ENCODE assay signal across 8 mouse cellular contexts in genomic region chr2:85246506-85247082, GRCm38 (mm10). TPM values are rescaled to one million over a fixed set of nuclear protein-coding genes. Genes with fewer than 3 reads are reported as not detected.
DNase-seq lines count a peak whose midpoint lies in the region; ATAC-seq and TF ChIP-seq lines count a peak whose summit lies in the region.

No protein-coding gene starts in this region.

- H3K27me3 ChIP-seq in MEL (ENCODE audit: control insufficient read depth in 1 of 2, insufficient read depth in 2 of 2, low read length in 2 of 2) = peaks cover 0 to under 1% of the 10 kb centered on the region in 2 experiments; a peak in 1 of 4 replicates
- H3K27me3 ChIP-seq in hindbrain, embryonic 12.5 days = no peaks in the 10 kb centered on the region

- peak; percentile 84 for TF ChIP-seq RAD21 in MEL (IDR thresholded peaks at IDR 0.05; ENCODE audit: low read depth, low read length)

- no peak for TF ChIP-seq EP300 in MEL (IDR thresholded peaks at IDR 0.05; ENCODE audit: low read depth in 1 of 2, low read length in 2 of 2)

- TF ChIP-seq CTCF in MEL (IDR thresholded peaks at IDR 0.05 in 2 of 3, conservative IDR thresholded peaks at IDR 0.05 in 1 of 3; ENCODE audit: control insufficient read depth in 1 of 3, insufficient read depth in 1 of 3, low read depth in 2 of 3, low read length in 3 of 3, poor library complexity in 1 of 3, severe bottlenecking in 1 of 3) = peak; percentile 90 to 94 (median 91)

- no peak overlapping the region for H3K9ac ChIP-seq in MEL (ENCODE audit: control insufficient read depth, low read depth, low read length, poor library complexity, severe bottlenecking)
- H3K9ac ChIP-seq in hindbrain, embryonic 12.5 days = no peak overlapping the region

- H3K4me2 ChIP-seq in hindbrain, embryonic 12.5 days (replicated peaks) = no peak overlapping the region

- H3K36me3 ChIP-seq in MEL (ENCODE audit: control insufficient read depth in 1 of 2, insufficient read depth in 2 of 2, low read length in 2 of 2) = no peaks in the 10 kb centered on the region
- H3K36me3 ChIP-seq in hindbrain, embryonic 12.5 days = no peaks in the 10 kb centered on the region

- no peak for TF ChIP-seq POLR2A in MEL (IDR thresholded peaks at IDR 0.05; ENCODE audit: control insufficient read depth in 1 of 2, insufficient read depth in 1 of 2, low read depth in 1 of 2, low read length in 2 of 2, poor library complexity in 1 of 2)

- no peaks in the 10 kb centered on the region for H3K9me3 ChIP-seq in MEL (replicated peaks; ENCODE audit: insufficient read depth, low read length)
- no peaks in the 10 kb centered on the region for H3K9me3 ChIP-seq in hindbrain, embryonic 12.5 days (replicated peaks)

- ATAC-seq in frontal cortex, adult (ENCODE audit: low TSS enrichment) = peak; percentile 92
- ATAC-seq in hindbrain, embryonic 12.5 days (ENCODE audit: low FRiP score) = peak; percentile 64; the same call in 1 of the 2 replicates

- H3K4me1 ChIP-seq in MEL (ENCODE audit: control insufficient read depth in 1 of 2, insufficient read depth in 2 of 2, low read length in 2 of 2) = peaks cover 2 to 5% of the 10 kb centered on the region in 2 experiments; a peak in 1 of 4 replicates
- H3K4me1 ChIP-seq in hindbrain, embryonic 12.5 days = no peaks in the 10 kb centered on the region

- WGBS in hindbrain, embryonic 12.5 days = 11% methylated on average over 4 of the region's 4 CpGs

- DNase-seq in MEL (ENCODE audit: low read depth, low spot score) = peak; percentile 64
- DNase-seq in cerebellum, adult 18-20 months = peak; percentile 51 to 72
- DNase-seq in layer of hippocampus, postnatal 10 days (ENCODE audit: low spot score in 2 of 2) = peak; percentile 93
- DNase-seq in lung, postnatal 4 days = peak; percentile 72 to 85
- DNase-seq in right cerebral cortex, adult 2 months (ENCODE audit: low spot score in 2 of 2) = peak; percentile 86 to 89
- peak; percentile 28 for DNase-seq in urinary bladder, postnatal 10 days (ENCODE audit: low spot score)

- no peaks in the 10 kb centered on the region for H3K79me2 ChIP-seq in MEL (ENCODE audit: control insufficient read depth, insufficient read depth, low read length, poor library complexity)

- H3K27ac ChIP-seq in MEL (ENCODE audit: control insufficient read depth, low read depth, low read length) = no peak overlapping the region
- no peak overlapping the region for H3K27ac ChIP-seq in hindbrain, embryonic 12.5 days

- H3K4me3 ChIP-seq in MEL (ENCODE audit: control insufficient read depth in 1 of 2, insufficient read depth in 1 of 2, low read depth in 2 of 2, low read length in 2 of 2) = no peak overlapping the region
- no peak overlapping the region for H3K4me3 ChIP-seq in hindbrain, embryonic 12.5 days

TF ChIP-seq in MEL, 35 proteins besides CTCF, POLR2A, EP300 and RAD21:
- no peak for TF ChIP-seq ELF1 (IDR thresholded peaks at IDR 0.05; ENCODE audit: low read depth, low read length)
- no peak for TF ChIP-seq USF1 (IDR thresholded peaks at IDR 0.05; ENCODE audit: low read depth, low read length)
- TF ChIP-seq POLR2AphosphoS2 (IDR thresholded peaks at IDR 0.05; ENCODE audit: low read length) = no peak
- TF ChIP-seq ZC3H11A (IDR thresholded peaks at IDR 0.05; ENCODE audit: low read depth, low read length) = peak; percentile 77
- TF ChIP-seq SMC3 (IDR thresholded peaks at IDR 0.05; ENCODE audit: low read depth, low read length) = peak; percentile 88

RNA-seq across cellular contexts. Expression of gene Lrrc55, which starts 49.6 kb away (rescaled TPM):
- not detected in 2 replicates for total RNA-seq in MEL (2012; rRNA removed)
- not detected for polyA plus RNA-seq in MEL (2012; ENCODE audit: insufficient read depth in 1 of 2, insufficient read length in 2 of 2, low read depth in 1 of 2, low replicate concordance in 2 of 2, missing spikeins in 1 of 2)
- polyA plus RNA-seq in hindbrain, embryonic 12.5 days (2016; fragmentation: Nextera tagmentation; extraction: Ambion mirVana) = 3.1 TPM in 2 replicates
- total RNA-seq in layer of hippocampus, postnatal 10 days (2021) = 10 to 100 TPM; 40.1 to 43.0 TPM

Comparison
In these comparisons a context has a peak if more than half of its experiments do, and no peak if none do; other contexts are left out.
1. DNase-seq: peak in every context shown above with its lines; median percentile 93 in layer of hippocampus, postnatal 10 days; 88 in right cerebral cortex, adult 2 months; 78 in lung, postnatal 4 days; 64 in MEL; 62 in cerebellum, adult 18-20 months; 28 in urinary bladder, postnatal 10 days.
2. RNA of gene Lrrc55, which starts 49.6 kb away (total RNA-seq): 40.1 to 43.0 TPM in layer of hippocampus, postnatal 10 days; not detected in MEL; every median in the first group is over 10 times any median in the second.